Mouse (Mus musculus): Measurements from ENCODE around the gene Sh3kbp1. TPM values are rescaled to one million over a fixed set of nuclear protein-coding genes. Genes with fewer than 3 reads are reported as not detected.

The Sh3kbp1 gene
- polyA plus RNA-seq, 1 experiment: 32.0 TPM

GRCm38 (mm10) chrX:159676242-159676641, 49.2 kb downstream of the Sh3kbp1 start:
- H3K4me3 ChIP-seq (ENCODE audit: insufficient read depth, low read length): no peak overlapping the region
- H3K4me1 ChIP-seq (ENCODE audit: control insufficient read depth, insufficient read depth, low read length): no peaks in the 10 kb centered on the region; the same call in none of the 2 replicates
- H3K27ac ChIP-seq (ENCODE audit: insufficient read depth, low read length): no peak overlapping the region
- TF ChIP-seq POLR2A (IDR thresholded peaks at IDR 0.05; ENCODE audit: extremely low read depth, insufficient read depth, low read length) (no peak), CTCF (IDR thresholded peaks at IDR 0.05; ENCODE audit: extremely low read depth, insufficient read depth, low read length) (no peak)

GRCm38 (mm10) chrX:159677585-159678319, 50.7 kb downstream of the Sh3kbp1 start:
- H3K27ac ChIP-seq (ENCODE audit: insufficient read depth, low read length): no peak overlapping the region
- H3K4me1 ChIP-seq (ENCODE audit: control insufficient read depth, insufficient read depth, low read length): no peaks in the 10 kb centered on the region; the same call in none of the 2 replicates
- no peak overlapping the region for H3K4me3 ChIP-seq (ENCODE audit: insufficient read depth, low read length)
- no peak for TF ChIP-seq CTCF (IDR thresholded peaks at IDR 0.05; ENCODE audit: extremely low read depth, insufficient read depth, low read length)
- no peak for TF ChIP-seq POLR2A (IDR thresholded peaks at IDR 0.05; ENCODE audit: extremely low read depth, insufficient read depth, low read length)

- Histone ChIP-seq H3K4me3 (ENCODE audit: insufficient read depth, low read length) (no peak overlapping the region), H3K4me1 (ENCODE audit: control insufficient read depth, insufficient read depth, low read length) (no peaks in the 10 kb centered on the region; the same call in none of the 2 replicates), H3K27ac (ENCODE audit: insufficient read depth, low read length) (no peak overlapping the region)
- TF ChIP-seq CTCF (IDR thresholded peaks at IDR 0.05; ENCODE audit: extremely low read depth, insufficient read depth, low read length): no peak
- no peak for TF ChIP-seq POLR2A (IDR thresholded peaks at IDR 0.05; ENCODE audit: extremely low read depth, insufficient read depth, low read length)
Observed at GRCm38 (mm10) chrX:159678320-159678835, 51.3 kb downstream of the Sh3kbp1 start.

- no peak overlapping the region for H3K27ac ChIP-seq (ENCODE audit: insufficient read depth, low read length)
- H3K4me3 ChIP-seq (ENCODE audit: insufficient read depth, low read length): no peak overlapping the region
- no peaks in the 10 kb centered on the region; the same call in 1 of the 2 replicates for H3K4me1 ChIP-seq (ENCODE audit: control insufficient read depth, insufficient read depth, low read length)
- TF ChIP-seq CTCF (IDR thresholded peaks at IDR 0.05; ENCODE audit: extremely low read depth, insufficient read depth, low read length): no peak
Observed at GRCm38 (mm10) chrX:159685521-159685920, 58.4 kb downstream of the Sh3kbp1 start.

- Histone ChIP-seq H3K4me3 (ENCODE audit: insufficient read depth, low read length) (no peak overlapping the region), H3K4me1 (ENCODE audit: control insufficient read depth, insufficient read depth, low read length) (no peaks in the 10 kb centered on the region), H3K27ac (ENCODE audit: insufficient read depth, low read length) (no peak overlapping the region)
- TF ChIP-seq POLR2A (IDR thresholded peaks at IDR 0.05; ENCODE audit: extremely low read depth, insufficient read depth, low read length) (no peak), CTCF (IDR thresholded peaks at IDR 0.05; ENCODE audit: extremely low read depth, insufficient read depth, low read length) (no peak)
Observed at GRCm38 (mm10) chrX:159686850-159687249, 59.8 kb downstream of the Sh3kbp1 start.

GRCm38 (mm10) chrX:159688698-159689097, 61.6 kb downstream of the Sh3kbp1 start:
- no peak overlapping the region for H3K27ac ChIP-seq (ENCODE audit: insufficient read depth, low read length)
- H3K4me1 ChIP-seq (ENCODE audit: control insufficient read depth, insufficient read depth, low read length): no peaks in the 10 kb centered on the region
- H3K4me3 ChIP-seq (ENCODE audit: insufficient read depth, low read length): no peak overlapping the region
- no peak for TF ChIP-seq POLR2A (IDR thresholded peaks at IDR 0.05; ENCODE audit: extremely low read depth, insufficient read depth, low read length)
- no peak for TF ChIP-seq CTCF (IDR thresholded peaks at IDR 0.05; ENCODE audit: extremely low read depth, insufficient read depth, low read length)

GRCm38 (mm10) chrX:159689785-159690416, 62.8 kb downstream of the Sh3kbp1 start:
- TF ChIP-seq CTCF (IDR thresholded peaks at IDR 0.05; ENCODE audit: extremely low read depth, insufficient read depth, low read length): no peak
- TF ChIP-seq POLR2A (IDR thresholded peaks at IDR 0.05; ENCODE audit: extremely low read depth, insufficient read depth, low read length): no peak
- H3K27ac ChIP-seq (ENCODE audit: insufficient read depth, low read length): no peak overlapping the region
- no peak overlapping the region for H3K4me3 ChIP-seq (ENCODE audit: insufficient read depth, low read length)
- no peaks in the 10 kb centered on the region for H3K4me1 ChIP-seq (ENCODE audit: control insufficient read depth, insufficient read depth, low read length)

- Histone ChIP-seq H3K4me3 (ENCODE audit: insufficient read depth, low read length) (no peak overlapping the region), H3K4me1 (ENCODE audit: control insufficient read depth, insufficient read depth, low read length) (no peaks in the 10 kb centered on the region), H3K27ac (ENCODE audit: insufficient read depth, low read length) (no peak overlapping the region)
- TF ChIP-seq CTCF (IDR thresholded peaks at IDR 0.05; ENCODE audit: extremely low read depth, insufficient read depth, low read length): no peak
- no peak for TF ChIP-seq POLR2A (IDR thresholded peaks at IDR 0.05; ENCODE audit: extremely low read depth, insufficient read depth, low read length)
Observed at GRCm38 (mm10) chrX:159693126-159693525, 66.1 kb downstream of the Sh3kbp1 start.

GRCm38 (mm10) chrX:159696545-159696944, 69.5 kb downstream of the Sh3kbp1 start:
- H3K4me1 ChIP-seq (ENCODE audit: control insufficient read depth, insufficient read depth, low read length): no peaks in the 10 kb centered on the region
- TF ChIP-seq CTCF (IDR thresholded peaks at IDR 0.05; ENCODE audit: extremely low read depth, insufficient read depth, low read length) (no peak), POLR2A (IDR thresholded peaks at IDR 0.05; ENCODE audit: extremely low read depth, insufficient read depth, low read length) (no peak)
- H3K4me3 ChIP-seq (ENCODE audit: insufficient read depth, low read length): no peak overlapping the region
- H3K27ac ChIP-seq (ENCODE audit: insufficient read depth, low read length): no peak overlapping the region

GRCm38 (mm10) chrX:159697030-159697454, 70.0 kb downstream of the Sh3kbp1 start:
- H3K4me1 ChIP-seq (ENCODE audit: control insufficient read depth, insufficient read depth, low read length): no peaks in the 10 kb centered on the region
- TF ChIP-seq POLR2A (IDR thresholded peaks at IDR 0.05; ENCODE audit: extremely low read depth, insufficient read depth, low read length): no peak
- TF ChIP-seq CTCF (IDR thresholded peaks at IDR 0.05; ENCODE audit: extremely low read depth, insufficient read depth, low read length): no peak
- no peak overlapping the region for H3K27ac ChIP-seq (ENCODE audit: insufficient read depth, low read length)
- H3K4me3 ChIP-seq (ENCODE audit: insufficient read depth, low read length): no peak overlapping the region
